Mouse (Mus musculus) liver, adult (tissue): Measurements from ENCODE around the gene Lmntd1.

Experiments used
- GATA4 ChIP-seq: IDR thresholded peaks from 2 replicates; pipeline ENCODE4 v1.6.1; 2014; ENCODE audit warnings: mild to moderate bottlenecking, low read length; ENCODE audit not compliant: insufficient replicate concordance

Gene Lmntd1

GRCm38 (mm10) chr6:145445380-145445779 is 168.7 kb downstream of the Lmntd1 start:
- no peak for TF ChIP-seq GATA4

- TF ChIP-seq GATA4: no peak
These were observed 171.3 kb downstream of the Lmntd1 start for GRCm38 (mm10) chr6:145442786-145443185.

GRCm38 (mm10) chr6:145441416-145442110 is 172.6 kb downstream of the Lmntd1 start:
- no peak for TF ChIP-seq GATA4

GRCm38 (mm10) chr6:145438851-145439250 is 175.3 kb downstream of the Lmntd1 start:
- TF ChIP-seq GATA4: no peak

- no peak for TF ChIP-seq GATA4
These were observed 178.4 kb downstream of the Lmntd1 start for GRCm38 (mm10) chr6:145435764-145436163.

GRCm38 (mm10) chr6:145435156-145435555 is 179.0 kb downstream of the Lmntd1 start:
- TF ChIP-seq GATA4: no peak

- TF ChIP-seq GATA4: no peak
These were observed 180.2 kb downstream of the Lmntd1 start for GRCm38 (mm10) chr6:145433897-145434296.

GRCm38 (mm10) chr6:145432711-145433708 is 181.1 kb downstream of the Lmntd1 start:
- TF ChIP-seq GATA4: no peak

- TF ChIP-seq GATA4: no peak
These were observed 182.4 kb downstream of the Lmntd1 start for GRCm38 (mm10) chr6:145431747-145432146.

GRCm38 (mm10) chr6:145427411-145427810 is 186.7 kb downstream of the Lmntd1 start:
- TF ChIP-seq GATA4: no peak

- no peak for TF ChIP-seq GATA4
These were observed 187.6 kb downstream of the Lmntd1 start for GRCm38 (mm10) chr6:145426501-145426900.

GRCm38 (mm10) chr6:145424156-145424555 is 190.0 kb downstream of the Lmntd1 start:
- no peak for TF ChIP-seq GATA4

GRCm38 (mm10) chr6:145423484-145423883 is 190.6 kb downstream of the Lmntd1 start:
- TF ChIP-seq GATA4: no peak

GRCm38 (mm10) chr6:145421666-145422065 is 192.5 kb downstream of the Lmntd1 start:
- TF ChIP-seq GATA4: no peak

- no peak for TF ChIP-seq GATA4
These were observed 193.7 kb downstream of the Lmntd1 start for GRCm38 (mm10) chr6:145420407-145420806.

- no peak for TF ChIP-seq GATA4
These were observed 195.3 kb downstream of the Lmntd1 start for GRCm38 (mm10) chr6:145418856-145419255.
